Mouse (Mus musculus): ENCODE data around the gene Cyp4f15. TPM values are rescaled to one million over a fixed set of nuclear protein-coding genes. Genes with fewer than 3 reads are reported as not detected.
"Not testable (repeated sequence)": the region's sequence is repeated elsewhere in the genome, so short reads cannot be mapped to it uniquely, and the experiment has no call there.

The Cyp4f15 gene
- total and polyA plus RNA-seq, 3 experiments, result not detected

GRCm38 (mm10) chr17:32702826-32703225, 17.4 kb downstream of the Cyp4f15 start:
- no peak for DNase-seq (ENCODE audit: low read depth, low spot score)
- no peak overlapping the region for H3K4me3 ChIP-seq (ENCODE audit: control insufficient read depth in 1 of 2, insufficient read depth in 1 of 2, low read depth in 2 of 2, low read length in 2 of 2)
- no peak overlapping the region for H3K27ac ChIP-seq (ENCODE audit: control insufficient read depth, low read depth, low read length)
- no peaks in the 10 kb centered on the region; a peak in 1 of 4 replicates for H3K27me3 ChIP-seq (ENCODE audit: control insufficient read depth in 1 of 2, insufficient read depth in 2 of 2, low read length in 2 of 2)
- no peak for TF ChIP-seq EP300 (IDR thresholded peaks at IDR 0.05; ENCODE audit: low read depth in 1 of 2, low read length in 2 of 2)
- peak in 2 of 3 experiments; percentile 9 to 38; a peak in 2 of 6 replicates for TF ChIP-seq CTCF (IDR thresholded peaks at IDR 0.05 in 2 of 3, conservative IDR thresholded peaks at IDR 0.05 in 1 of 3; ENCODE audit: control insufficient read depth in 1 of 3, insufficient read depth in 1 of 3, low read depth in 2 of 3, low read length in 3 of 3, poor library complexity in 1 of 3, severe bottlenecking in 1 of 3)
- no peaks in the 10 kb centered on the region for H3K79me2 ChIP-seq (ENCODE audit: control insufficient read depth, insufficient read depth, low read length, poor library complexity)
- no peaks in the 10 kb centered on the region for H3K9me3 ChIP-seq (replicated peaks; ENCODE audit: insufficient read depth, low read length)
- H3K4me1 ChIP-seq (ENCODE audit: control insufficient read depth in 1 of 2, insufficient read depth in 2 of 2, low read length in 2 of 2), result no peaks in the 10 kb centered on the region
- no peaks in the 10 kb centered on the region for H3K36me3 ChIP-seq (ENCODE audit: control insufficient read depth in 1 of 2, insufficient read depth in 2 of 2, low read length in 2 of 2)
- no peak overlapping the region for H3K9ac ChIP-seq (ENCODE audit: control insufficient read depth, low read depth, low read length, poor library complexity, severe bottlenecking)

- not testable (repeated sequence) for H3K9me3 ChIP-seq (replicated peaks; ENCODE audit: insufficient read depth, low read length); H3K4me1 ChIP-seq (ENCODE audit: control insufficient read depth in 1 of 2, insufficient read depth in 2 of 2, low read length in 2 of 2); H3K27me3 ChIP-seq (ENCODE audit: control insufficient read depth in 1 of 2, insufficient read depth in 2 of 2, low read length in 2 of 2); DNase-seq (ENCODE audit: low read depth, low spot score); H3K79me2 ChIP-seq (ENCODE audit: control insufficient read depth, insufficient read depth, low read length, poor library complexity); H3K36me3 ChIP-seq (ENCODE audit: control insufficient read depth in 1 of 2, insufficient read depth in 2 of 2, low read length in 2 of 2); H3K4me3 ChIP-seq (ENCODE audit: control insufficient read depth in 1 of 2, insufficient read depth in 1 of 2, low read depth in 2 of 2, low read length in 2 of 2); H3K9ac ChIP-seq (ENCODE audit: control insufficient read depth, low read depth, low read length, poor library complexity, severe bottlenecking); H3K27ac ChIP-seq (ENCODE audit: control insufficient read depth, low read depth, low read length)
Observed at GRCm38 (mm10) chr17:32710541-32710940, 25.1 kb downstream of the Cyp4f15 start.

- not testable (repeated sequence) for H3K4me3 ChIP-seq (ENCODE audit: control insufficient read depth in 1 of 2, insufficient read depth in 1 of 2, low read depth in 2 of 2, low read length in 2 of 2); H3K27ac ChIP-seq (ENCODE audit: control insufficient read depth, low read depth, low read length); H3K79me2 ChIP-seq (ENCODE audit: control insufficient read depth, insufficient read depth, low read length, poor library complexity); H3K9ac ChIP-seq (ENCODE audit: control insufficient read depth, low read depth, low read length, poor library complexity, severe bottlenecking); DNase-seq (ENCODE audit: low read depth, low spot score); H3K4me1 ChIP-seq (ENCODE audit: control insufficient read depth in 1 of 2, insufficient read depth in 2 of 2, low read length in 2 of 2); H3K36me3 ChIP-seq (ENCODE audit: control insufficient read depth in 1 of 2, insufficient read depth in 2 of 2, low read length in 2 of 2); H3K27me3 ChIP-seq (ENCODE audit: control insufficient read depth in 1 of 2, insufficient read depth in 2 of 2, low read length in 2 of 2); H3K9me3 ChIP-seq (replicated peaks; ENCODE audit: insufficient read depth, low read length)
Observed at GRCm38 (mm10) chr17:32722151-32722550, 36.7 kb downstream of the Cyp4f15 start.

- H3K27ac ChIP-seq (ENCODE audit: control insufficient read depth, low read depth, low read length), result no peak overlapping the region
- no peaks in the 10 kb centered on the region for H3K79me2 ChIP-seq (ENCODE audit: control insufficient read depth, insufficient read depth, low read length, poor library complexity)
- no peak overlapping the region for H3K9ac ChIP-seq (ENCODE audit: control insufficient read depth, low read depth, low read length, poor library complexity, severe bottlenecking)
- no peak for DNase-seq (ENCODE audit: low read depth, low spot score)
- peaks cover 0 to 2% of the 10 kb centered on the region in 2 experiments; a peak in 1 of 4 replicates for H3K27me3 ChIP-seq (ENCODE audit: control insufficient read depth in 1 of 2, insufficient read depth in 2 of 2, low read length in 2 of 2)
- no peak overlapping the region for H3K4me3 ChIP-seq (ENCODE audit: control insufficient read depth in 1 of 2, insufficient read depth in 1 of 2, low read depth in 2 of 2, low read length in 2 of 2)
- TF ChIP-seq NRF1 (IDR thresholded peaks at IDR 0.05; ENCODE audit: insufficient read depth, low read depth, low read length, poor library complexity, severe bottlenecking) (no peak), RAD21 (IDR thresholded peaks at IDR 0.05; ENCODE audit: low read depth, low read length) (no peak), USF1 (IDR thresholded peaks at IDR 0.05; ENCODE audit: low read depth, low read length) (no peak), SMC3 (IDR thresholded peaks at IDR 0.05; ENCODE audit: low read depth, low read length) (no peak), TAL1 (IDR thresholded peaks at IDR 0.05; ENCODE audit: low read length) (no peak), HCFC1 (IDR thresholded peaks at IDR 0.05; ENCODE audit: low read depth, low read length) (no peak), ZKSCAN1 (IDR thresholded peaks at IDR 0.05; ENCODE audit: low read depth, low read length) (no peak), GABPA (IDR thresholded peaks at IDR 0.05; ENCODE audit: low read depth, low read length) (no peak), MYC (IDR thresholded peaks at IDR 0.05; ENCODE audit: low read depth, low read length) (no peak), POLR2AphosphoS5 (IDR thresholded peaks at IDR 0.05; ENCODE audit: borderline replicate concordance, low read depth, low read length) (no peak), MAX (IDR thresholded peaks at IDR 0.05; ENCODE audit: low read length) (no peak), POLR2AphosphoS2 (IDR thresholded peaks at IDR 0.05; ENCODE audit: low read length) (no peak), MAZ (IDR thresholded peaks at IDR 0.05; ENCODE audit: low read depth, low read length) (no peak), NELFE (IDR thresholded peaks at IDR 0.05; ENCODE audit: low read depth, low read length) (no peak), KAT2A (conservative IDR thresholded peaks at IDR 0.05; ENCODE audit: low read depth, low read length) (no peak), MAFK (IDR thresholded peaks at IDR 0.05; ENCODE audit: borderline replicate concordance, low read depth, low read length) (no peak), CHD1 (IDR thresholded peaks at IDR 0.05; ENCODE audit: low read depth, low read length) (no peak), RCOR1 (IDR thresholded peaks at IDR 0.05; ENCODE audit: low read depth, low read length) (no peak)
- H3K36me3 ChIP-seq (ENCODE audit: control insufficient read depth in 1 of 2, insufficient read depth in 2 of 2, low read length in 2 of 2), result no peaks in the 10 kb centered on the region
- H3K9me3 ChIP-seq (replicated peaks; ENCODE audit: insufficient read depth, low read length), result no peaks in the 10 kb centered on the region
- no peaks in the 10 kb centered on the region for H3K4me1 ChIP-seq (ENCODE audit: control insufficient read depth in 1 of 2, insufficient read depth in 2 of 2, low read length in 2 of 2)
Observed at GRCm38 (mm10) chr17:32722771-32723170, 37.3 kb downstream of the Cyp4f15 start.
